Mouse (Mus musculus) thymus, adult 2 months (tissue): ENCODE measurements at regions not wholly inside any gene's neighbourhood (a gene's known extent, or its start where the extent isn't known, plus 50 kb on each side); places are given as distances from the start of the nearest gene placed in this dataset.
A peak's percentile ranks its signal among the peaks of the same experiment; 100 is the strongest.

Source experiments
- DNase-seq: peaks from one replicate; pipeline ENCODE4 v3.0.0; 2021
- H3K27ac ChIP-seq: fragments of 200-500 bp; 2 replicates; pipeline ENCODE4 v1.5.1; 2012; ENCODE audit warnings: low read length, control low read depth; ENCODE audit not compliant: control insufficient read depth, insufficient read depth
- H3K27me3 ChIP-seq: fragments of 200-500 bp; 2 replicates; pipeline ENCODE4 v1.6.1; 2012; ENCODE audit warnings: mild to moderate bottlenecking, low read length, moderate library complexity, mixed read lengths; ENCODE audit not compliant: control insufficient read depth, insufficient read depth
- H3K36me3 ChIP-seq: fragments of 200-500 bp; 2 replicates; pipeline ENCODE4 v1.6.1; 2012; ENCODE audit warnings: mild to moderate bottlenecking, low read length, moderate library complexity; ENCODE audit not compliant: control insufficient read depth, insufficient read depth
- H3K4me1 ChIP-seq: fragments of 200-500 bp; replicated peaks from 2 replicates; pipeline ENCODE4 v1.6.1; 2012; ENCODE audit warnings: low read length; ENCODE audit not compliant: control insufficient read depth, insufficient read depth
- H3K4me3 ChIP-seq: fragments of 200-500 bp; 2 replicates; pipeline ENCODE4 v1.5.1; 2012; ENCODE audit warnings: mild to moderate bottlenecking, low read length, control low read depth, moderate library complexity; ENCODE audit not compliant: control insufficient read depth, insufficient read depth
- CTCF ChIP-seq: fragments of 200-500 bp; IDR thresholded peaks from 2 replicates; pipeline ENCODE4 v1.5.1; 2012; ENCODE audit warnings: mild to moderate bottlenecking, control low read depth, low read length, moderate library complexity, borderline replicate concordance; ENCODE audit not compliant: control insufficient read depth, poor library complexity, insufficient read depth; ENCODE audit errors: extremely low read depth
- POLR2A ChIP-seq: fragments of 200-500 bp; IDR thresholded peaks from 2 replicates; pipeline ENCODE4 v1.6.1; 2012; ENCODE audit warnings: mild to moderate bottlenecking, low read length, control low read depth, moderate library complexity; ENCODE audit not compliant: control insufficient read depth, poor library complexity, insufficient read depth; ENCODE audit errors: extremely low read depth
- WGBS: fragments of 180-500 bp; shearing (Covaris S2); methylation state at CpG from one replicate; pipeline ENCODE4 v1.1.7; 2018; 5-methylcytosine and 5-hydroxymethylcytosine counted together

DNA sequence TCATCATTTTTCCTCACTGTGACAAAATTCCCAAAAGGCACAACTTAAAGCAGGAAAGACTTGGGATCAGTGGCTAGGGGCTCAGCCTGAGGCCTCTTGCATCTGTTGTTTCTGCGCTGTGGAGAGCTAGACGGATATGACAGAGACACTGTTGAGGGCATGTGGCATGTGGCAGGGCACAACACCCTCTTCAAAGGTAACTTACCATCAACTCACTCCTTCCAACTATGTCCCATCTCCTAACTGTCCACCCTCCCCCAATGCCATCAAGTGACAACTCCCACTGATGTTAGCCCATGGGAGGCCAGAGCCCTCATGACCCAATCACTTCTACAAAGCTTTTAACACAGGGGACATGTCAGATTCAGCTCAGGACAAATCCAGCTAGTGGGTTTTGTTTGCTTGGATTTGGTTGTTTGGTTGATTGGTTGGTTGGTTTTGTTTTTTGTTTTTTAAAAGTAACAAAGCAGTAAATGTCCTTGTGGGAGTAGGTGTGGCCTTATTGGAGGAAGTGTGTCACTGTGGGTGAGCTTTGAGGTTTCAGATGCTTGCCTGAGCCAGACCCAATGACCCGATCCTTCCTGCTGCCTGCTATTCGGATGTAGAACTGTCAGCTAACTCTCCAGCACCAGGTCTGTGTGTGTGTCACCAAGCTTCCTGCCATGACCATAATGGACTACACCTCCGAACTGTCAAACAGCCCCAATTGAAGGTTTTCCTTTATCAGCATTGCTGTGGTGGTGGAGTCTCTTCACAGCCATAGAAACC, 53.2 kb upstream of the Lef1 start:
- H3K27me3 ChIP-seq: no peaks in the 10 kb centered on the region
- peaks cover 37% of the 10 kb centered on the region for H3K4me1 ChIP-seq
- no peaks in the 10 kb centered on the region for H3K36me3 ChIP-seq
- WGBS: 39% methylated on average over 5 of the region's 5 CpGs
- peak; percentile 26 for DNase-seq
- no peak for TF ChIP-seq POLR2A
- no peak for TF ChIP-seq CTCF
- no peak overlapping the region for H3K4me3 ChIP-seq
- peak overlapping the region; percentile 52; the same call in 1 of the 2 replicates for H3K27ac ChIP-seq

DNA sequence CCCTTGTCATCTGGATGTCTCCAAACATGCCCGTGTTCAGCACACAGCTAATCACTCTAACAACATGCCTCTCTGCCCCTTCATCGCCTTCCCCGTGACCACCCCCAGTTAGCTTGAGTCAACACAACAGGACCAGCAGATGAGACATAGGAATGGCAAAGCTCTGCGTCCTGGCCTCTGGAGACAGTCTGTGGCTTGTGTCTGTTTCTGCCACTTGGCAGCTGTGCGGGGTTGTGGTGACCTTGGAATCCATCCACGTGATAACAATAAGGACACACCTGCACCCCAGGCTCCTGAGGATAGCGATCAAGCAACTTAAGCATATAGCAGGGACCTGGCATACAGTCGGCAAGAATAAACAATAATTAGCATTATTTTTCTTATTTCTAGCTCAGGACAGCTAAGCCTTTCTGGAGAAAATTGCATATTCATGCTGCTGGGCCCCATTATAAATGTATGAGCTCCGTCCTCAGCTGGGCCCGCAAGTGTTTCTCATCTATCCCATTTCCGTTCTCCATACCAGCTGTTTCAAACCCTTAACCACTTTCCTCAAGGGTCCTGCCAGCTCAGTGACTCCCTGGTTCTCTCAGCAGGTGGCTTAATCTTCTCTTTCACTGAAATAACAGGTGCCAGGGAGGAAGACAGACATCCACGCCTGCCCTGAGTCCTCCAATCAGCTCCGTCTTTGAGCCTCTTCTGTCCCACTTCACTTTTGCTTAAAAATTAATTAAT, 55.9 kb upstream of the Lef1 start:
- 22% methylated on average over 13 of the region's 13 CpGs for WGBS
- peak overlapping the region; percentile 59 for H3K27ac ChIP-seq
- H3K27me3 ChIP-seq: no peaks in the 10 kb centered on the region
- H3K36me3 ChIP-seq: no peaks in the 10 kb centered on the region
- peaks cover 34% of the 10 kb centered on the region for H3K4me1 ChIP-seq
- no peak overlapping the region for H3K4me3 ChIP-seq
- peak; percentile 34 for DNase-seq
- TF ChIP-seq POLR2A (no peak), CTCF (no peak)

DNA sequence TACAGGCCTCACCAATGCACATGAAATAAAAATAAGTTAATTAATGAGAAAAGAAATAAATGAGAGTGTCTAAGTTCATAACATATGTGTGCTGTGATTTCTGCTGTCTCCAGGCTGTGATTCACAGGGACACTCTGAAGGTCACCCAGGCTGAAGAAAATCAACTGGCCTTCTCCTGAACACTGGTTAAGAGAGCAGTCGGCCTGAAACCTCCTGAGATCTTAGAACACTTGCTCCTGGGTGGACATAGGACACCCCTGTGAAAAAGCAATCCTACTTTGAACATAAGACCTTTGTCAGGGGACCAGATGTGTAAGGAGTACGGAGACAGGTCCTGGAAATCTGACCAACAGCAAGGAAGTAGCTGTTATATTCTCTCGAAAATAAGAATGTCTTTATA, 62.6 kb upstream of the Lef1 start:
- H3K4me3 ChIP-seq: no peak overlapping the region
- H3K27ac ChIP-seq: no peak overlapping the region
- TF ChIP-seq CTCF (no peak), POLR2A (no peak)
- peaks cover 6% of the 10 kb centered on the region for H3K4me1 ChIP-seq
- DNase-seq: no peak
- 97% methylated on average over 3 of the region's 3 CpGs for WGBS
- H3K27me3 ChIP-seq: no peaks in the 10 kb centered on the region
- H3K36me3 ChIP-seq: no peaks in the 10 kb centered on the region

DNA sequence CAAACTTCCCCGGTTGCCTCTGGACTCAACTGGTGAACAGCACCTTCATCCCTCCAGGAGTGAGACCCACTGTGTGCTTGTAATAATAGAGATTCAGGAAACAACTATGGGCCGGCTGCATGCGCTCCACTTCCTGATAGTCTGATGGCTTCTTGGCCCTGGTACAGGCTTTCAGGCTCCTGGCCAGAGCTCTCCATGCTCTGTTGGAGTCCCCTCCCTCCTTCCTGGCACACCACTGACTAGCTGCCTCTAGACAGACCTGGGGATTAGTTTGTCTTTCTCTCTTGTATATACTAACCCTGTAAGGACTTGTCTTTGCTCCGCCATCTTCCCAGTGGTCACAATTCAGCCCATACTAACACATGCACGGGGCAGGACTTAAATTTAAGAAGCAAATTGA, 63.9 kb upstream of the Lef1 start:
- H3K36me3 ChIP-seq: no peaks in the 10 kb centered on the region
- H3K4me1 ChIP-seq: peaks cover 6% of the 10 kb centered on the region
- no peak overlapping the region for H3K27ac ChIP-seq
- no peak for DNase-seq
- H3K27me3 ChIP-seq: no peaks in the 10 kb centered on the region
- 88% methylated on average over 5 of the region's 5 CpGs for WGBS
- H3K4me3 ChIP-seq: no peak overlapping the region
- TF ChIP-seq CTCF (no peak), POLR2A (no peak)

DNA sequence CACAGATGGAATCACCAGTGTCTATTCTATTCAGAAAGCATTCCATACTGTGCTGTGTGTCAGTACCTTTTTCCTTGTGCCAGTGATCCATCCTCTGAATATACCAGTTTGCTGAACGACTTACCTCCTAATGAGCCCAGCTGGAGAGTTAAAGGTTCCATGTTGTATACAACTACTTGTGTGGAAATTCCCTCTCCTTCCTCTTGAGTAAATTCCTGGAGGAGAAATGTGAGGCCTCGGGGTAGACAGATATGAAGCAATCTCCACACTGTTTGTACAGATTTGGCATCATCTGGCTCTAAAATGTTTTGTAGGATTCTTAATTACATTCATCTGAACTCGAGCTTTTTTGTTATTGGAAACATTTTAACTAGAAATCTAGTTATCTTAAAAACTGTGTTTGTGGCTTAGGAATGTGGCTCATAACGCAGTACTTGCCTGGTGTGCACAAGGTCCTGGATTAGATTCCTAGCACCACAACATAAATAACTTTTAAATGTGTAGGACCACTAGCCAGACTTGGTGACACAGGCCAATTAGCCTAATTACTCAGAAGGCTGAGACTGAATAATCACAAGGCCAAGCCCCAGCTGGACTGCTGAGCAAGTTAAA, 70.0 kb upstream of the Lef1 start:
- TF ChIP-seq POLR2A (no peak), CTCF (no peak)
- no peaks in the 10 kb centered on the region for H3K4me1 ChIP-seq
- H3K27me3 ChIP-seq: no peaks in the 10 kb centered on the region
- H3K36me3 ChIP-seq: no peaks in the 10 kb centered on the region
- no peak overlapping the region for H3K27ac ChIP-seq
- 87% methylated on average over 4 of the region's 4 CpGs for WGBS
- DNase-seq: no peak
- H3K4me3 ChIP-seq: no peak overlapping the region

DNA sequence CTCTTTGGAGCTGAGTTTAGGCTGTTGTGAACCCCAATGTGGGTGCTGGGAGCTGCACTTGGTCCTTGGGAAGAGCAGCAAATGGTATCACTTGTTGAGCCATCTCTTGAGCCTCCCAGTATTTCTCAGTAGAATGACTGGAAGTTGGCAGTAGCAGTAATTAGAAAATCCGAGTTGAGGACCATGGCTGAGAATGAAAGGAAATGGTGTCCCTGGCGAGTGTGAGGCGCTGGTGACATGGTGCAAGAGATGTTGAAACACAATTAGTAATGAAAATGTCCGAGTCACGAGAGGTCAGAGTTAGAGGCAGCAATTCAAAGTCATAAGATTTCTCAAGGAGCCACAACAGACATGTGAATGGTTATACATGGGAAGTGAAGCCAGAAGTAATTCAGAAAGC, 73.2 kb upstream of the Lef1 start:
- WGBS: 97% methylated on average over 5 of the region's 5 CpGs

More for the DNA sequence above, 73.2 kb upstream of the Lef1 start:
- no peak for TF ChIP-seq POLR2A
- TF ChIP-seq CTCF: no peak
- DNase-seq: no peak
- 0 out of 2 replicates have a peak, but pooled peaks cover 2% of the 10 kb centered on the region for H3K4me1 ChIP-seq
- no peaks in the 10 kb centered on the region for H3K36me3 ChIP-seq
- H3K27ac ChIP-seq: no peak overlapping the region
- H3K4me3 ChIP-seq: no peak overlapping the region
- H3K27me3 ChIP-seq: no peaks in the 10 kb centered on the region
